Mouse (Mus musculus) neural tube, embryonic 12.5 days (tissue): ENCODE data around the gene Sp2. TPM values are rescaled to one million over a fixed set of nuclear protein-coding genes. Genes with fewer than 3 reads are reported as not detected.
A peak's percentile ranks its signal among the peaks of the same experiment; 100 is the strongest.

Experiments used
- ATAC-seq: fragments of 200-750 bp; cut with Nextera tagmentation; 2 replicates; pipeline ENCODE4 v1.8.0; 2017; ENCODE audit warnings: low read depth, mild to moderate bottlenecking, moderate TSS enrichment, moderate library complexity; ENCODE audit not compliant: low FRiP score
- H3K27ac ChIP-seq: fragments of 300-500 bp; sonication (generic); 2 replicates; pipeline ENCODE4 v1.5.1; 2016
- H3K27me3 ChIP-seq: fragments of 300-500 bp; sonication (generic); replicated peaks from 2 replicates; pipeline ENCODE4 v1.6.1; 2016; ENCODE audit warnings: mild to moderate bottlenecking
- H3K36me3 ChIP-seq: fragments of 300-500 bp; sonication (generic); 2 replicates; pipeline ENCODE4 v1.6.1; 2016; ENCODE audit warnings: mild to moderate bottlenecking
- H3K4me1 ChIP-seq: fragments of 300-500 bp; sonication (generic); 2 replicates; pipeline ENCODE4 v1.6.1; 2016
- H3K4me2 ChIP-seq: fragments of 300-500 bp; sonication (generic); replicated peaks from 2 replicates; pipeline ENCODE4 v1.6.1; 2016; ENCODE audit warnings: mild to moderate bottlenecking
- H3K4me3 ChIP-seq: fragments of 300-500 bp; sonication (generic); 2 replicates; pipeline ENCODE4 v1.5.1; 2016
- H3K9ac ChIP-seq: fragments of 300-500 bp; sonication (generic); 2 replicates; pipeline ENCODE4 v1.6.1; 2016; ENCODE audit warnings: mild to moderate bottlenecking
- H3K9me3 ChIP-seq: fragments of 300-500 bp; sonication (generic); 2 replicates; pipeline ENCODE4 v1.6.1; 2016; ENCODE audit warnings: mild to moderate bottlenecking
- WGBS: fragments of 180-500 bp; shearing (Covaris S2); methylation state at CpG from one replicate; pipeline ENCODE4 v1.1.7; 2016; 5-methylcytosine and 5-hydroxymethylcytosine counted together
- polyA plus RNA-seq: library from polyadenylated mRNA; unstranded; fragments of >200 nt; fragmentation: Nextera tagmentation; extraction: Ambion mirVana; gene quantifications from 2 replicates; pipeline ENCODE4 v1.2.1, GENCODE M21; 2016

Sp2 gene
- polyA plus RNA-seq, 1 experiment from 2014 or later: 20.4 TPM

GRCm38 (mm10) chr11:96928691-96929090 lies 54.1 kb downstream of the Sp2 start:
- ATAC-seq: no peak
- H3K9ac ChIP-seq: no peak overlapping the region
- H3K36me3 ChIP-seq: no peaks in the 10 kb centered on the region
- no peak overlapping the region; the same call in 1 of the 2 replicates for H3K4me3 ChIP-seq
- H3K9me3 ChIP-seq: no peaks in the 10 kb centered on the region
- 8% methylated on average over 5 of the region's 5 CpGs for WGBS
- 0 out of 2 replicates have a peak, but pooled peaks cover 7% of the 10 kb centered on the region for H3K4me1 ChIP-seq
- no peak overlapping the region for H3K4me2 ChIP-seq
- peaks cover 23% of the 10 kb centered on the region for H3K27me3 ChIP-seq
- no peak overlapping the region for H3K27ac ChIP-seq

- no peaks in the 10 kb centered on the region for H3K9me3 ChIP-seq
- H3K4me2 ChIP-seq: no peak within 1 kb of the TSS
- peaks cover 23% of the 10 kb centered on the region for H3K27me3 ChIP-seq
- 74% methylated on average over 2 of the region's 2 CpGs for WGBS
- no peak within 1 kb of the TSS for H3K9ac ChIP-seq
- H3K4me3 ChIP-seq: no peak within 1 kb of the TSS; the same call in 1 of the 2 replicates
- 0 out of 2 replicates have a peak, but pooled peaks cover 7% of the 10 kb centered on the region for H3K4me1 ChIP-seq
- no peak for ATAC-seq
- H3K27ac ChIP-seq: no peak within 1 kb of the TSS
- H3K36me3 ChIP-seq: no peaks in the 10 kb centered on the region
These were observed 54.7 kb downstream of the Sp2 start, which contains the start of gene Prr15l for GRCm38 (mm10) chr11:96928088-96928487. Gene Prr15l, plus strand, starts transcription at chr11:96928104.

DNA sequence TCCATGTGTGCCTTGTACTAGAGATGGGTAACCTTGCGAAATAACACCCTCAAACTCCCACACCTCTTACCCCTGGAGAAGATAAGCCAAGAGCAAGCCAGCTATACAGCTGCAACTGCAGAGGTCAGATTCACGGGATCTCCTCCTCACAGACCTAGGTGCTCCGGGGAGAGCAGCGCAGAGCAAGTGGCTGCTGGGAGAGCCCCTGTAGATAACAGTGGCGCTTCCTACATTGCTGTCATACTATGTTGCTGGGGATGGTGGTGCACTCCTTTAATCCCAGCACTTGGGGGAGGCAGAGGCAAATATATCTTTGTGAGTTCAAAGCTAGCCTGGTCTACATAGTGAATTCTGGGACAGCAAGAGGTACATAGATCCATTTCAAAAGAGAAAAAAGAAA lies 56.2 kb downstream of the Sp2 start:
- H3K9me3 ChIP-seq: no peaks in the 10 kb centered on the region
- H3K9ac ChIP-seq: no peak overlapping the region
- 0 out of 2 replicates have a peak, but pooled peaks cover 7% of the 10 kb centered on the region for H3K4me1 ChIP-seq
- no peaks in the 10 kb centered on the region for H3K36me3 ChIP-seq
- H3K4me3 ChIP-seq: no peak overlapping the region
- H3K4me2 ChIP-seq: no peak overlapping the region
- WGBS: 83% methylated on average over 5 of the region's 5 CpGs
- ATAC-seq: no peak
- no peak overlapping the region for H3K27ac ChIP-seq
- H3K27me3 ChIP-seq: peaks cover 23% of the 10 kb centered on the region

- ATAC-seq: no peak
- no peak overlapping the region for H3K4me3 ChIP-seq
- 0 out of 2 replicates have a peak, but pooled peaks cover 7% of the 10 kb centered on the region for H3K4me1 ChIP-seq
- no peak overlapping the region for H3K27ac ChIP-seq
- H3K4me2 ChIP-seq: no peak overlapping the region
- H3K27me3 ChIP-seq: peaks cover 23% of the 10 kb centered on the region
- no peaks in the 10 kb centered on the region for H3K36me3 ChIP-seq
- whole genome bisulfite sequencing: 89% methylated on average over 12 of the region's 12 CpGs
- H3K9ac ChIP-seq: no peak overlapping the region
- no peaks in the 10 kb centered on the region for H3K9me3 ChIP-seq
These were observed 57.1 kb downstream of the Sp2 start for GRCm38 (mm10) chr11:96925469-96926148.

- 86% methylated on average over 11 of the region's 11 CpGs for WGBS
- H3K27ac ChIP-seq: no peak overlapping the region
- 0 out of 2 replicates have a peak, but pooled peaks cover 7% of the 10 kb centered on the region for H3K4me1 ChIP-seq
- peaks cover 21% of the 10 kb centered on the region for H3K27me3 ChIP-seq
- H3K4me2 ChIP-seq: no peak overlapping the region
- no peaks in the 10 kb centered on the region for H3K36me3 ChIP-seq
- no peak overlapping the region for H3K4me3 ChIP-seq
- ATAC-seq: no peak
- H3K9ac ChIP-seq: no peak overlapping the region
- no peaks in the 10 kb centered on the region for H3K9me3 ChIP-seq
These were observed 57.9 kb downstream of the Sp2 start for GRCm38 (mm10) chr11:96924861-96925260.

DNA sequence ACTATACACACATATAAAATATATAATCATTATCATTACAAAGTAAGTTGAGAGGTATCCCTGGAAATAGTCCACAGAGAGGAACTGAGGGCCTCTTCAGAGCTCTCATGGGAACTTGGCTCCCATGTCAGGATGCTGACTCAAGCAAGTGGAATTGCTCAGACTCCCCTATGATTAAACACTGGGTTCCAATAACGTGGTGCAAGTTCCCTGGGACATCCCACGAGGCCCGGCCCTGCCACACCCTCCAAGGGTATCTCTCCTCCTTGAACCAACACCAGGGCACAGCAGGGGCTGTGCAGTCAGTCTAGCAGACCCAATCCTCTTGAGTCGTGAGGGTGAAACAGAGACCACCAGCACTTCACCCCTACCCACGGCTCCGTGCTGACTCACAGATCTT lies 63.8 kb downstream of the Sp2 start:
- 67% methylated on average over 6 of the region's 6 CpGs for WGBS
- peaks cover 11% of the 10 kb centered on the region for H3K4me1 ChIP-seq
- H3K36me3 ChIP-seq: no peaks in the 10 kb centered on the region

GRCm38 (mm10) chr11:96917415-96917814 lies 65.3 kb downstream of the Sp2 start:
- peaks cover 11% of the 10 kb centered on the region for H3K4me1 ChIP-seq
- no peak overlapping the region for H3K4me3 ChIP-seq
- peaks cover 4% of the 10 kb centered on the region; the same call in 1 of the 2 replicates for H3K36me3 ChIP-seq
- 82% methylated on average over 6 of the region's 6 CpGs for WGBS
- H3K9ac ChIP-seq: no peak overlapping the region
- no peak overlapping the region for H3K4me2 ChIP-seq
- H3K27ac ChIP-seq: no peak overlapping the region
- H3K27me3 ChIP-seq: no peaks in the 10 kb centered on the region
- ATAC-seq: no peak
- H3K9me3 ChIP-seq: no peaks in the 10 kb centered on the region

More for the DNA sequence above, 63.8 kb downstream of the Sp2 start:
- ATAC-seq: no peak
- Histone ChIP-seq H3K4me3 (no peak overlapping the region), H3K9ac (no peak overlapping the region), H3K4me2 (no peak overlapping the region), H3K27me3 (no peaks in the 10 kb centered on the region), H3K9me3 (no peaks in the 10 kb centered on the region), H3K27ac (no peak overlapping the region)

DNA sequence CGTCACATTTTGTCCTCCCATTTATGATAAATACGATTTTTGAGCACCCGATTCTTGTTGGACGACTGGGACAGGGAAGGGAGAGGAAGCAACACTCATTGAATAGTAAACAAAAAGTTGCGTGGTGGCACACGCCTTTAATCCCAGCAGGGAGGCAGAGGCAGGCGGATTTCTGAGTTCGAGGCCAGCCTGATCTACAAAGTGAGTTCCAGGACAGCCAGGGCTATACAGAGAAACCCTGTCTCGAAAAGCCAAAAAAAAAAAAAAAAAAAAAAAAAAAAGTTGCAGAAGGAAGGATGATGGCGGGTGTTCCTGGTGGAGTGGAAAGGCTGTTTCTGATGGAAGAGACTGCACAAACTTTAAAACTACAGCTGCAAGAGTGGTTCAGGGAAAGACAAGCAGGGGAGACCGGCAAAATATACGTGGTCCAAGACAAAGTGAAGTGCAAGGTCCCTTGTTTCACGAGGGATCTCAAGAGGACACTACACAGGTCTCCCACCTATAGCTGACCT lies 65.8 kb downstream of the Sp2 start:
- no peak overlapping the region for H3K9ac ChIP-seq
- WGBS: 34% methylated on average over 13 of the region's 13 CpGs

GRCm38 (mm10) chr11:96916044-96916884 lies 66.5 kb downstream of the Sp2 start, which contains the start of gene Cdk5rap3:
Gene Cdk5rap3, minus strand, starts transcription at chr11:96916496.
- no peaks in the 10 kb centered on the region for H3K27me3 ChIP-seq
- H3K4me3 ChIP-seq: peak within 1 kb of the TSS; percentile 68
- ATAC-seq: peak; percentile 97
- no peaks in the 10 kb centered on the region for H3K9me3 ChIP-seq
- peaks cover 15% of the 10 kb centered on the region for H3K36me3 ChIP-seq
- H3K4me2 ChIP-seq: peak within 1 kb of the TSS; percentile 97
- H3K9ac ChIP-seq: peak within 1 kb of the TSS; percentile 69
- no peak within 1 kb of the TSS for H3K27ac ChIP-seq
- peaks cover 11% of the 10 kb centered on the region for H3K4me1 ChIP-seq
- under 1% methylated on average over 55 of the region's 55 CpGs for WGBS

More for the DNA sequence above, 65.8 kb downstream of the Sp2 start:
- Histone ChIP-seq H3K36me3 (peaks cover 8% of the 10 kb centered on the region), H3K27ac (no peak overlapping the region), H3K27me3 (no peaks in the 10 kb centered on the region), H3K4me2 (peak overlapping the region; percentile 97), H3K9me3 (no peaks in the 10 kb centered on the region), H3K4me1 (peaks cover 11% of the 10 kb centered on the region), H3K4me3 (0 out of 2 replicates have a peak overlapping the region, but pooled peaks have one; percentile 68)
- peak; percentile 38; the same call in 1 of the 2 replicates for ATAC-seq

- H3K36me3 ChIP-seq: peaks cover 30% of the 10 kb centered on the region
- no peak overlapping the region for H3K27ac ChIP-seq
- no peak overlapping the region for H3K4me3 ChIP-seq
- H3K9ac ChIP-seq: no peak overlapping the region
- H3K27me3 ChIP-seq: no peaks in the 10 kb centered on the region
- H3K4me1 ChIP-seq: peaks cover 30% of the 10 kb centered on the region
- H3K9me3 ChIP-seq: no peaks in the 10 kb centered on the region
- ATAC-seq: no peak
- H3K4me2 ChIP-seq: no peak overlapping the region
- WGBS: 91% methylated on average over 11 of the region's 11 CpGs
These were observed 70.1 kb downstream of the Sp2 start for GRCm38 (mm10) chr11:96912682-96913081.

DNA sequence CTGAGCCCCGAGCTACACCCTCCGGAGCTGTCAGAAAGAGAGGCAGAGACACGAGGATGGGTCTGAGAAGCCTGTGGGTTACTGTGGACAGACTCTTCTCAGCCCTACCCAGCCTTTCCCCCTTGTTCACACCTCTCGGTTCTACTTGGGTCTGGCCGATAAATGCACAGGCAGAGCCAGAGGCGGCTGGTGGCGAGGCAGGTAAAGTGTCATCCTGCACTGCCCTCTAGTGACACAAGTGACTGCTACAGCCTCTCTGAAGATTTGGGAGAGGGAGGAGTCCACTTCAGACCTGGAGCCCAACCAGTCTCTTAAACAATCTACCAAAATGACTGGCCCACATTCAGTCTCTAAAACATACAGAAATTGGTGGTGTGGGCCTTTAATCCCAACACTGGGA lies 72.8 kb downstream of the Sp2 start:
- ATAC-seq: peak; percentile 62
- Histone ChIP-seq H3K4me2 (no peak overlapping the region), H3K27me3 (no peaks in the 10 kb centered on the region), H3K4me1 (peaks cover 49% of the 10 kb centered on the region), H3K27ac (no peak overlapping the region), H3K4me3 (no peak overlapping the region), H3K9ac (no peak overlapping the region), H3K9me3 (no peaks in the 10 kb centered on the region), H3K36me3 (peaks cover 30% of the 10 kb centered on the region)
- WGBS: 23% methylated on average over 7 of the region's 7 CpGs

DNA sequence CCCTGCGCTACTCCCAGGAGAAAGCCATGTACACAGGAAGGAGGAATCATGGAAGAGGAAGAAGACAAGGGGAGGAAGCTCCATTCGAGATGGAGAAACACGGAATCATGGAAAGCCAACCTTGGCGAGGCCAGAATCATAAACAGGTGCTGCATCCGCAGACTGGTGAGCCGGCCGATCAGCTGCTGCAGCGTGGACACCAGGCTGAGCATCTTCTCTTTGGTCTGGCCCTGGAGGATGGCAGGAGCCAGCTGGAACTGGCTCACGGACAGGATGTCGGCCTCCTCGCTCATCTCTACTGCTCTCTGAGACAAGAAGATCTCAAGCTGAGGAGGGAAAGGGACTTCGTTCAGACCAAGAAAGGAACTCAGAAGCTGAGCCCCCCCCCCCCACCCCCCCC lies 74.2 kb downstream of the Sp2 start:
- no peaks in the 10 kb centered on the region for H3K27me3 ChIP-seq
- no peak for ATAC-seq
- peaks cover 57% of the 10 kb centered on the region for H3K4me1 ChIP-seq
- no peak overlapping the region for H3K4me3 ChIP-seq
- H3K9ac ChIP-seq: no peak overlapping the region
- H3K27ac ChIP-seq: peak overlapping the region; percentile 81; the same call in 1 of the 2 replicates
- no peaks in the 10 kb centered on the region for H3K9me3 ChIP-seq
- H3K4me2 ChIP-seq: no peak overlapping the region
- peaks cover 30% of the 10 kb centered on the region for H3K36me3 ChIP-seq
- WGBS: 91% methylated on average over 12 of the region's 12 CpGs
